Mouse (Mus musculus) embryonic fibroblast, embryonic 13.5 days (primary cell): ENCODE data around the gene Mpdz.

Source experiments
- CTCF ChIP-seq: IDR thresholded peaks from 2 replicates; pipeline ENCODE4 v1.5.1; 2011; ENCODE audit warnings: mild to moderate bottlenecking, control low read depth, low read length, moderate library complexity, borderline replicate concordance; ENCODE audit not compliant: insufficient read depth
- POLR2A ChIP-seq: IDR thresholded peaks from 2 replicates; pipeline ENCODE4 v1.6.1; 2011; ENCODE audit warnings: low read depth, mild to moderate bottlenecking, control low read depth, low read length, moderate library complexity

DNA sequence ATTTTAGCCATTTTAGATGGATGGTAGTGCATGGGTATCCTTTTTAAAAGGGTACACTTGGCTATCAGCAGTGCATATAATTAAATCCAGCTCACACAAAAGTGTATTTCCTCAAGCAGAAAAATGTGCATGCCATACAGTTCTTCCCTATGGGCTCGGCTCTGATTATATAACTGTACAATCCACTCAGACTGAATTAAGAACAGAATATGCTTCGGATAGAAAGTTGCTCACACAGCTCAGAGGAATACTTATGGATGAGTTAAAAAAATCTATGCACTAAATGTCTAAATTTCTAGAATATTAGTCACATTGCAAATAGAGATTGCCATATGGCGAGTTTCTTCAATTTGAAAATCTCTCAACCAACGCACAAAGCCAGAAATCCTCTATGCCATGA is 157.1 kb downstream of the Mpdz start:
- TF ChIP-seq CTCF (no peak), POLR2A (no peak)
